Mouse (Mus musculus) CH12F3 (cell line): ENCODE measurements around the gene 9130409I23Rik.
"Not testable (repeated sequence)": the region's sequence is repeated elsewhere in the genome, so short reads cannot be mapped to it uniquely, and the experiment has no call there.

ENCODE experiments used
- in situ Hi-C: fragments of 300-500 bp; cut with MboI; formaldehyde crosslinking; loops from 2 replicates; pipeline ENCODE4 v1.14.3; 2020; ENCODE audit warnings: low sequenced_read_pairs

Gene 9130409I23Rik

GRCm38 (mm10) chr1:181022265-181022664, 28.8 kb upstream of the 9130409I23Rik start:
- in situ Hi-C loops, result no loop called here

- in situ Hi-C loops, result not testable (repeated sequence)
Observed at GRCm38 (mm10) chr1:181035015-181035778, 15.8 kb upstream of the 9130409I23Rik start.

- in situ Hi-C loops, result no loop called here
Observed at GRCm38 (mm10) chr1:181037623-181038022, 13.4 kb upstream of the 9130409I23Rik start.

- in situ Hi-C loops, result no loop called here
Observed at GRCm38 (mm10) chr1:181039652-181040051, 11.4 kb upstream of the 9130409I23Rik start.

GRCm38 (mm10) chr1:181047520-181047919, 3.5 kb upstream of the 9130409I23Rik start:
- in situ Hi-C loops, result no loop called here

GRCm38 (mm10) chr1:181049328-181049842, 1.7 kb upstream of the 9130409I23Rik start:
- in situ Hi-C loops, result no loop called here

- in situ Hi-C loops, result no loop called here
Observed at GRCm38 (mm10) chr1:181052898-181053297, 1.9 kb downstream of the 9130409I23Rik start.

GRCm38 (mm10) chr1:181061784-181062485, 10.9 kb downstream of the 9130409I23Rik start:
- in situ Hi-C loops, result no loop called here

GRCm38 (mm10) chr1:181063991-181064390, 13.0 kb downstream of the 9130409I23Rik start:
- in situ Hi-C loops, result no loop called here

GRCm38 (mm10) chr1:181064648-181065047, 13.6 kb downstream of the 9130409I23Rik start:
- in situ Hi-C loops, result no loop called here

GRCm38 (mm10) chr1:181068344-181068743, 17.3 kb downstream of the 9130409I23Rik start:
- in situ Hi-C loops, result no loop called here

- in situ Hi-C loops, result no loop called here
Observed at GRCm38 (mm10) chr1:181069671-181070070, 18.6 kb downstream of the 9130409I23Rik start.

GRCm38 (mm10) chr1:181073075-181073474, 22.0 kb downstream of the 9130409I23Rik start:
- in situ Hi-C loops, result no loop called here

GRCm38 (mm10) chr1:181084021-181084420, 33.0 kb downstream of the 9130409I23Rik start:
- in situ Hi-C loops, result no loop called here

GRCm38 (mm10) chr1:181090048-181090447, 39.0 kb downstream of the 9130409I23Rik start:
- in situ Hi-C loops, result no loop called here
